Mouse (Mus musculus) embryonic fibroblast, embryonic 13.5 days (primary cell): ENCODE results near the gene Il12rb2.

Experiments
- CTCF ChIP-seq: IDR thresholded peaks from 2 replicates; pipeline ENCODE4 v1.5.1; 2011; ENCODE audit warnings: mild to moderate bottlenecking, control low read depth, low read length, moderate library complexity, borderline replicate concordance; ENCODE audit not compliant: insufficient read depth
- POLR2A ChIP-seq: IDR thresholded peaks from 2 replicates; pipeline ENCODE4 v1.6.1; 2011; ENCODE audit warnings: low read depth, mild to moderate bottlenecking, control low read depth, low read length, moderate library complexity

- no peak for TF ChIP-seq POLR2A
- TF ChIP-seq CTCF, result no peak
These were observed 77.2 kb downstream of the Il12rb2 start for GRCm38 (mm10) chr6:67298742-67299141.
